Mouse (Mus musculus) testis, postnatal 10 days (tissue): ENCODE measurements around the gene Srsf1.

Experiments
- DNase-seq: peaks from one replicate; pipeline ENCODE4 v3.0.0; 2021; ENCODE audit warnings: low spot score

Gene Srsf1

DNA sequence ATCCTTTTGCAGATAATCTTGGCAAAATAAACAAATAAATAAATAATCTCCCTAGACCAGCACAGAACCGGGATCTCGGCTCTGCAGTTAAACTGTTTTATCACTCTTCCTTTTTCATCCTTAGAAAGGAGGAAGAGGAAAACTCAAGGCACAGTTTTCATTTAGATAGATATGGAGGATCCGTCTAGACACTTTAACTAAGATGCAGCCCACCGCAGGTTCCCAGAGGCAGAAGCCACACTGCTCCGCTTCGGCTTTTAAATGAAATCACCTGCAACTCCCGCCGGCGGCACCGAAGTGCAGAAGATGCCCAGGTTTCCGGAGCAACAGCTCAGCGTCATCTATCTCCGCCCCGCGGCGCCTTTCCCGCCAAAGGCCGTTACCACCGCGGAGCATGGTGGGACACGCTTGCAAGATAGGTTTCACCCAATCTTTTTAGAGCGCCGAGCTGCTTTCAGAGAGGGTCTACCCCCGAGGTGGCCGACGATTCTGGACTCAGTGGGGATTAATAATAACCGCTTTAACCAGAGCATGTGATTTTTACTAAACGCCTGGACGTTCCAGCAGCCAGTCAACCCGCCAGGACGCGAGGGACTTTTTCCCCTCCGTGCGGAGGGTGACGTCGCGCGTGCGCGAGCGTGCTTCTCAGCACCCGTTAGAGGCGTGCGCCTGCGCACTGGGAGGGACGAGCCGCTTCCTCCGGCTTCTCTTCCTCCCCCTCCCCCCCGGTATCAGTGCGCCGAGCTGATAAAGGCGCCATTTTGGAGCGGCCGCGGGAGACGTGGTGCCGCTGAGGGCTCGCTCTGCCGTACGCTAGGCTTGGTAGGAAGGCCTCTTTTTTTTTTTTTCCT, at the start of gene Srsf1:
Gene Srsf1 (plus strand): TSS at position 430 of the 851 bp plus-strand sequence.
- DNase-seq = peak; percentile 98

DNA sequence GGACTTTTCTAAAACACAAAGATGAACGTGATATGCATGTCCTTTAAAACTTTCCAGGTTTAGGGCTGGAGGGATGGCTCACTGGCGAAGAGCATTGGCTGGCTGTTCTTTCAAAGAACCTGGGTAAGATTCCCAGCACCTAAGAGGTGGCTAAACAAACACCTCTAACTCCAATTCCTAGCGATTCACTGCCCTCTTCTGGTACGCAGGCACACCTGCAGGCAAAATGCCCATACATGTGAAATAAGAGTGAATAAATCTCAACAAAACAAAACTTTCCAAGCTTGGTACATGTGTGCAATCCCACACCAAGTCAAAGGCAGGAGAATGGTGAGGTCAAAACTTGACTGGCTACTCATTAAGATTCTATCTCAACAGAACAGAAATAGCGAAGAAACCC, 47.4 kb upstream of the Srsf1 start:
- DNase-seq = no peak

DNA sequence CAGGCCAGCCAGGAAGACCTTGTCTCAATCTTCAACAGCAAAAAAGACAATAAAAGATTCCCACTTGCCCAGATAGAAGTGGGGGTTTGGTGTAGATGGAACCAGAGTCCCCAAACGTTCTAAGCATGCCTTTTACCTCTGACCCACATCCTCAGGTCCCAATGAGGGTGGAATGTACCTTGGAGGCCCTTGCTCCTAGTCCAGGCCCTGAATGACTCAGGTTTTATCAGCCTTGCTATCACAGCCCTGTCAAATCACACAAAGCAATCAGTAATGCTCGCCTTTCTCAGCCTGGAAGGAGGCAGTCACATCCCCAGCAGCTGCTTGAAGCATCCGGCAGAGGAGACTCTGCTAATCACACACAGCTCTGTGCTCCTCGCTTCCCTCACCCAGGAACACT, 44.4 kb upstream of the Srsf1 start:
- no peak for DNase-seq

DNA sequence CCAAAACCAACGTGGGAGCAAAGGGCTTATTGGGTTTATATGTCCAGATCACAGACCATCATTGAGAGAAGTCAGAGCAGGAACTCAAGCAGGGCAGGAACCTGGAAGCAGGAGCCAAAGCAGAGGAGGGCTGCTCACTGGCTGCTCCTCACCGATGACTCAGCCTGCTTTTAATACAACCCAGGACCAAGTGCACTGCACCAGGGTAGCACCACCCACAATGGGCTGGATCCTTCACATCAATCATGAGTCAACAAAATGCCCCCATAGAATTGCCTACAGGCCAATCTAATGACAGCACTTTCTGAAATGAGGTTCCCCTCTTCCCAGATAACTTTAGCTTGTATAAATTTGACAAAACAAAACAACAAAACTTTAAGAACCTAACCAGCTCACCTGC, 43.0 kb upstream of the Srsf1 start:
- no peak for DNase-seq

DNA sequence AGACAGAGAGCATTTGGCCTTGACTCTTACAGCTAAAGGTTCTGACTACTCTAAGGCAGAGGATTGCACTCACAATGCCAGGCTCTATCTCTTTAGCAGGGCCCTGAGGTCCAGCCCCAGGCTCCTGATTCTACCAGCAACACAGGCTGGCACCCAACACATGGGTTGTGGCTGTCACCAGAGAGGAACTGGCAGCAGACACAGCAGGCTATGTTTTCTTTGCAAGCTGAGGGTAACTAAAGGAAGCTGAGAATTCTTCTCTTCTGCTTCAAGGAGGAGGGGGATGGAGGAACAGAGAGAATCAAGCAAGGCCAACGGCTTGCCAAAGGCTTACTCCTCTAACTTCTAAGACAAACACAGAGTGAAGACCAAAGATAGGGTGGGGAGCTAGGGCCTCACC, 38.5 kb upstream of the Srsf1 start:
- DNase-seq = no peak

DNA sequence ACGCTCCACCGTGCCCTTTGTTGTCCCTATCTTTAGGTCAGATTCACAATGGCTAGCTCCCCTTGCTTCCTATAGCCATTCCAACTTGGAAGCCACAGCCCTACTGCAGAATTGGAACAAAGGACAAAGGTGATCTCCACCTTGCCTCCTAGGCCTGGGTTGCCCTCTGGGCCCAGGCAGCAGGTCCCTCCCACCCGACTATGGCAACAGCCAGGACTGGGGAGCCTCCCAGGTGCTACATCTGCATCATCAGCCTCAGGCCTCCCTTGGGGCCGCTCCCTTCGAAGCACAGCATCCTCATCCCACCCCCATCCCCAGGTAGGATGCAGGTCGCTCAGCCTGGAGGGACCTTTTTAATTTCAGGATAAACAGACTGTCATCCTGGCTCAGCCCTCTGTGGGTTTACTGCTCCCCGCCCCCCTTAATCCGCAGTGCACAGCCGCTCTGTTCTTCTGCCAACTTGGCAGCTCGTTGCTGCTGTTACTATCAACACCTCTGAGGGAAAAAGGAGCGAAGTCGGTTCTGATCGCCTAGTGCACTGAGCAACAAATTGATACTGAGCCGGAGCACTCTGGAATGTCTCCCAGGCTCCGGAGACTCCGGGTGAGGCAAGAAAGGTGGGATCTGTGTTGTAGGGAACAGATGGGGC, 37.5 kb upstream of the Srsf1 start:
- peak; percentile 51 for DNase-seq

DNA sequence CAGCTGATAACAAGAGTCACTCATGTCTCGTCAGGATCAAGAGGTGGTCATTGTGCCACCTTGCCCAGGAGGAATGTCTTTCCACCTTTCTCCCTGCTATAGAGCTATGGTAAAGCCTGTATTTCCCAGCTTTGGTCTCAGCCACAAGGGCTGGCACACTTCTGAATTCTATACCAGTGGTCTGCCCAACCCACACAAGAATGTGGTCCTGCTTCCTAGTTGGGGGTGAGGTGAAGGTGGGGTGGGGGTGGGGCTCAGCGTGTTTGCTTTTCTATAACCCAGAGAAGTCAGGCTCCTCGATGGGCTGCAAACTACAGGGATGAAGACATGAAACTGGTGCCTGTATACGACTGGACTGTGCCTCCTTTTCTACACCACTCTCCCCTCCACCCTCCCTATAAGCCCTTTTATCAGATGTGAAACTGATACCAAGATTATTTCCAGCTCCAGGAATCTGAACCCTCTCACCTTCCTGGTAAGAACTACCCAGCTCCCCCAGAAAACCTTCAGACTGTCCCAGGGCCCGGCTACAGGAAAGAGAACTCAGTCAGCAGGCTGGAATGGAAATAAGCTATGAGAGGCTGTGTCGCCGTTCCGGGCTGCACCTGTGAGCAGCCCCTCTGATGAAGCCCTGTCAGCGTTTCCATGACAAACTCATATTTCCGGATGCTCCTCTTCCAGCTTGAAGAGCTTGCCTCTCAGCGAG, 35.8 kb upstream of the Srsf1 start:
- no peak for DNase-seq

DNA sequence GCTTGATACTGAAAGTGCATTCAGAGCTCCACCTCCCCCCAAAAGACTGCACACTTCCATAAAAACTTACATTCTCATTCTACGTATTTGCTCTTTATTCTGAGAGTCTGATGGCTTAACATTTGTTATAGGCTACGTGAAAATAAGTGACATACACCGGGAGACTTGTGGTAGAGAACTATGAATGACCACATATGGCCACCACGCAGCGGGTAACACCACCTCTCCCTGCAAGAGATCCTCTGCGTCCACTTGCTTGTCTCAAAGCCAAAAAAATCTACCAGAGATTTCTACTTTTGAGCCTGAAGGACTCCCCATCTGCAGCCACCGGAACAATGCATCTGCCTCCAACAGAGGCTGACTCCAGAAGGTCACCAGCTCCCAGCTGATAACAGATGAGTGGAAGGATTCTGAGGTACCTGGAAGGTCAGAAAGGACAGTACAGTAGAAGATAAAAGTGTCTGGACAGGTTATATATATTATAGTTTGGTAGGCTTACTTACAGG, 35.2 kb upstream of the Srsf1 start:
- no peak for DNase-seq

DNA sequence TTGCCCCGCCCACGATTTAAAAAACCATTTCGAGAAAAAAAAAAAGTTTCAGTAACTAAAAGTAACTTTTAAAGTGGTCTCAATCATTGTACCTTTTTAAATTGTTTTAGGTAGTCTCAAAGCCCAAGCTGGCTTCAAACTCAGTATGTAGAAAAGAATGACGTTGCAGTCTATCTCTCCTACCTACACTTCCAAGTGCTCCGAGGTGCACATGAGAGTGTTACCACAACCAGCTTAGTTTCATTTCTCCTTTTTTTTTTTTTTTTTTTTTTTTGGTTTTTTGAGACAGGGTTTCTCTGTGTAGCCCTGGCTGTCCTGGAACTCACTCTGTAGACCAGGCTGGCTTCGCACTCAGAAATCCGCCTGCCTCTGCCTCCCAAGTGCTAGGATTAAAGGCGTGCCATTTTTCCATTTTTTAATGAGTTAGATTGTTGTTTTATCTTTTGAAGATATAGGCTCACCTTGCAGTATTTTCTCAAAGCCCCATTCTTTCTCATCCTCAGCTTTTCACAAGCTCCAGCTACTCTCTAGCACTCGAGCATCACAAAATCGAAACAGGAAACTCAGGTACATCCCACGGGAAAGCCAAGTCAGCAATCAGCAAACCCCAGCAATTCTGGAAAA, 34.4 kb upstream of the Srsf1 start:
- no peak for DNase-seq

DNA sequence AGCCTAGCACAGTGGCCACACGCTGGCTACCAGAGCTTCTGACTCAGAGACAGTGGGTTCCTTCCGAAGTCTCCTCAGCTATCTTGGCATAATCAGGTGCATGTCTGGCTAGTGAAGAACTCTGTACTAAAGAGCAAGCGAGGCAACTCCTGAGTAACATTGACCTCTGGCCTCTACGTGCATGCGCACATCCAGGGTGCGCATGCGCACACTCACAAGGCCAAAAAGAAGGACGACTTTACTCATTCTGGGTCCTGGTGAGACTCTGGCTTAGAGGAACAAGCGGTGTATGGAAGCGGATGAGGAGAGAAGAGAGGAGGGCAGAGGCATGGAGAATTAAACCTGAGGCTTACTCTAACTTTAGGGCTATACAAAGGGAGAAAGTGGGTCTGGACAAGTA, 33.5 kb upstream of the Srsf1 start:
- no peak for DNase-seq

DNA sequence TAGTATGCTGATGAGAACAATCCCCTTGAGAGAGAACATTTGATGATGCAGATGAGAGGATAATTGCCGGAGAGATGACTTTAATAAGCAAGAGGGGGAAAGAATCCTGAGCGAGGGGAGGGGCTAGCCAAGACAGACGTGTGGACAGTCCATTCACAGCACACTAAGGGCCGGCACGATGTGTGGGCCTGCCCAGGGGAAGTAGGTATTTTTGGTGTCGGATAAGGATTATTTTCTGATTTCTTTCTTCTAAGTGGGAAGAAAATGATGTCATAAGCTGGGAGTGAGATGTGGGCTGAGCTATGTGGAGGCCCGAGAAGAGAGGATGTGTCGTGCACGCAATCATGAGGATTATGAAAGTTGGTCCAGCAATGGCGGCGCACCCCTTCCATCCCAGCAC, 32.0 kb upstream of the Srsf1 start:
- no peak for DNase-seq

DNA sequence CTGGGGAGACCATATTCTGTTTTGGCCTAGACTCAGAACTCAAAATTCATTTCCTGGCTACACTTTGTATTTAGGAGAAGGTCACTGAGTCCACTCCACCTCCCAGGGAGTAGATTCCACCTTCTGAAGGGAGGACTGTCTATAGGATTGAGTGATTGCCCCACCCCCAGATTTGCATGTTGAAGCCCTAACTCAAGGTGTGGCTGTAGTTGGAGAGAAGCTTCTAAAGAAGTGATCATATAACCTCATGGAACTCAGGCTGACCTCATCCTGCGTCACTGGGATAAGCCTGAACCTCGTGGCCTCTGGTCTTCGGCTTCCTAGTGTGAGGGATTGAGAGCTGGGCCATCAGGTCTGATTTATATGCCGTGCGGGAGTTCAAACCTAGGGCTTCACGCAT, 31.4 kb upstream of the Srsf1 start:
- no peak for DNase-seq

DNA sequence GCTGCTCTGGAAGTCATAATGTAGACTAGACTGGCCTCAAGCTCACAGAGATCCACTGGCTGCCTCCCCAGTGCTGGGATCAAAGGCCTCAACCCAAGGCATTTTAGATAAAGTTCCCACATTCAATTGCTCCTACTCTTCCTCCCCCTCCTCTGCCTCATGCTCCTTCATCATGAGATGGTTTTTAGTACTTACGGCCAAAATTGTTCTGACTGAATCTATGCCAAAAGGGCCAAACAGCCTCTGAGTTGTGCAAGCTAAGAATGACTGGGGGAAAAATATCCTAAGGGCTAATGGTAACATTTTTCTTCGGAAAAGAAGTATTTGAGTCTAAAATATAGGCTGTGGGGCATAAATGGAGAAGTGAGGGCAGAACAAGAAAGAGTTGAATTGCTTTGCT, 23.2 kb upstream of the Srsf1 start:
- DNase-seq = no peak

DNA sequence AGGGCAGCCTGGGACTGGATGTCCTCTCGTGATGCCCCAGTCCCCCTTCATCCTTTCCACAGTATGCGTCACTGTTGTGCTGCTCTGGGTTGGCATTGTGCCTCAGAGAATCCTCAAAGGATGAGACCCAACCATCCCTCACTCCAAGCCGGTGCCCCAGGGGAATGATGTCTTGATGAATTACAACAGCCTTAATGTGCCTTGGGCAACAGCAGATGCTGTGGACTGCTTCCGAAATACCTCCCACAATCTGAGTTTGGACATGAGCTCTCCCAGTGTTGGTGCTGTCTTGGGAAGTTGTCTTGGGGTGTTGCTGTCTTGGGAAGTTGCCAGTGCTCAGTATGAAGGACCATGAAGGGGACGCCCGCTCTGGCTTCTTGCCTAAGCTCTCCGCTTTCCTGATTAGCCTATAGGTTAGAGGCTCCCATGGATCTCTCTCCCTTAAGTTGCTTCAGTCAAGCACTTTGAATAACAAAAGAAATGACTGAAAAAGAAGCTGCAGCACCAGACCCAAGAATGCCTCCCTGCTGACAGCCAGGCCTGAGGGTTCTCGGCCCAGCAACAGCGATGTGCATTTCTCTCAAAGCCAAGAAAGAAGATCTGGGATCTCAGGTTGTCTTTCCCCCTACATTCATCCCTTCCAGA, 19.7 kb upstream of the Srsf1 start:
- no peak for DNase-seq

DNA sequence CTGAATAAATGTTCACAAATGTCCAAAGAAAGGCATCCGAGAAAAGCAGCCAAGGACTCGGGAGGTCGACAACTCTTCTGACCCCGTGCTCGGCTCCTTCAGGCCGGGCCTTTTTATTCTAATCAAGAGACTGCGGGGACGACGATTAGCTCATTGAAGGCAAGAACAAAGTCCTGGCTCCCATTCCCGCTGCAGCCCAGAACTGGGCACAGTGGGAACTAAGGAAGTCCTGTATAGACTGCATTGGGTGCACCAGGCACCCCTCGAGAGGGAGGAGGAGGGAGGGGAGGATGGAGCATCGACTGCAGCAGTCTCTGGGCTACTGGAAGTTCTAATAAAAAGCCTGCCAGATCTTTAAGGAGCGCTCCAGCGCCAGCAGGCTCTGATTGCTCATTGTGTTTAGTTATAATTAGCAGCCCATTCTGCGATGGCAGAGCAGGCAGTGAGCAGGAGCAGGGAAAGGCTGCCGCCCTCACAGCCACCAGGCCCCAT, 18.9 kb upstream of the Srsf1 start:
- DNase-seq = no peak

DNA sequence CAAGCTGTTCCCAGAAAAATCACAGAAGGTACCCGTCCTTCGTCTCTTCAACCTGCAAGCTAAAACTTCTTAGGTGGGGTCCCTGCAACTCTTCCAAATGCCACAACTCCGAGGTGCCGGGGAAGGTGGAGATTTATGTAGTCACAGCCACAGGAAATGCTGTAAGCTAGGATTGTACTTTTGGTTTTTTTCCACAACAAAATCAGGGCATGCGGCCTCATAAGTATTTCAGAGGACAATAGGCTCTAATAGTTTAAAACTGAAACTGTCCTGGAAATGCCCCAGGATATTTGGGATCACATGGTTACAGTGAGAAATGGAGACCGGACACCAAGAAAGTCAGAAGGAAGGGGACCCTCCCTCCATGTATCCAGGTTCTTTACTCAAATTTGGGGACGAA, 17.0 kb upstream of the Srsf1 start:
- no peak for DNase-seq

DNA sequence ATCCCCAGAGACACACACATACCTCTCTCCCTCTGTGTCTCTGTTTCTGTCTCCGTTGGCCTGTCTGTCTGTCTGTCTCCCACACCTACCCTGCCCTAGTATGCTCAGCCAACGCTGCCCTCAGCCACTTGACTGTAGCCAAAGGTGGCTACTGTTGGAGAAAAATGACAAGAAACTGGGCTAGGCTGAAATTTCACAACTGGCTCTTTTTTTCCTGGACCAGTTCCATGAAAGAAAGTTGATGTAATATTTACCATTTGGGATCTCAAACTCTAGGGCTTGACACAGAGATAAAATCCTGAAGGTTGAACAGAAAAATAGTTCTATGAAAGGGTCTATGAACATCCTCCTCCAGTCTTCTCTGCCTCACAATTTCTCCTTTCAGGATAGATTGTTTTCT, 16.3 kb upstream of the Srsf1 start:
- no peak for DNase-seq

DNA sequence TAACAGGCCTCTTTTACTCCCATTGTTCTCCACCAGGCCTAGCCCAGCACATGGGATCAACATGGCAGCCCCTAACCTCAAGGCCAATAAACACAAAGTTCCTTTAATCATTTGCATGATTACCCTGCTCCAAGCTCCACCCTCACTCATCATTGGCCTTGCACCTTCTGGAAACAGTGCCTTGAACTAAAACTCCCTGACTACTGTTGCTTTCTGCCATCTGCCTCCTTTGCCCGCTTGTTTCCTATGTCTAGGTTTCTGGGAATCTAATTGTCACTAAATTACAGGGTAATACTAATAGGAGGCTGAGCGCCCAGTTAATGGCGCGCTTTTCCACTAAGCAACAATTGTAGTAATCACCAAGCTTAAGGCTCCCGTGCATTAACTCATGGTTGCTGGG, 15.4 kb upstream of the Srsf1 start:
- no peak for DNase-seq

DNA sequence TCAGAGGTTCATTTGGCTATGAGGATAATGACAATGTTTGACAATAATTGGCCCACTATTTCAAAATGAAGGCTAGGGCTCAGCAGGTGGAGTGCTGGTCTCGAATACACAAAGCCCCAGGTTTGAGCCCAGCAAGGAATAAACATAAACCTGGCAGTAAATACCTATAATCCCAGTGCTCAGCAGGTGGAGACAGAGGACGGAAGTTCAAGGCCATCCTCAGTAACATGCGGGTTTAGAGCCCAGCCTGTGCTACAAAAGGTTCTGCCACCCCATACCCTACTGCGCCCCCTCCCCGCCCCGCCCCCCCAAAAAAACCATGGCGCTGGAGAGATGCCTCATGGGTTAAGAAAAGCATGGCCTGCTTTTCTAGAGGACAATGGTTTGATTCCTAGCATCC, 11.2 kb upstream of the Srsf1 start:
- no peak for DNase-seq

DNA sequence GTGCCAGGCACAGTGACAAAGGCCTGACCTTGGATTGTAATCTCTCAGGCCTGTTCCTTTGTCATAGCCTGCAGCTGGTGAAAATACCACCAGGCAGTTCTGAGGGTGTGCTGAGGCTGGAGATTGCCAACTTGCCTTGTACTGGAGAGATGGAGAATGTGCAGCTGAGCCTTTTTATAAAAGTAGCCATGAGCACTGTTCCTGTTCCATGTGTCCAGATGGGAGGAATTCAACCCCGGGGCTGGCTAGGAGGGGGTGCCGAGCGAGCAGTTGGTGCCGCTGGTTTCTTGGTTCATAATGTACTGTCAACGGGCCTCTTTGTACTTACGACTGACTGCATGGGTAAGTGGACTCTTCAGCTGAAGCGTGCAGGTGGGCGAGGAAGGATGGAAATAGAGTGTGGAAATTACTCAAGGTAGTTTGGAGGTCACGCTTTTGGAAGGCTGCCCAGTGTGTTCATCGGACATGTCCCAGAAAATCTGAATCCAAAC, 10.4 kb upstream of the Srsf1 start:
- DNase-seq = no peak

DNA sequence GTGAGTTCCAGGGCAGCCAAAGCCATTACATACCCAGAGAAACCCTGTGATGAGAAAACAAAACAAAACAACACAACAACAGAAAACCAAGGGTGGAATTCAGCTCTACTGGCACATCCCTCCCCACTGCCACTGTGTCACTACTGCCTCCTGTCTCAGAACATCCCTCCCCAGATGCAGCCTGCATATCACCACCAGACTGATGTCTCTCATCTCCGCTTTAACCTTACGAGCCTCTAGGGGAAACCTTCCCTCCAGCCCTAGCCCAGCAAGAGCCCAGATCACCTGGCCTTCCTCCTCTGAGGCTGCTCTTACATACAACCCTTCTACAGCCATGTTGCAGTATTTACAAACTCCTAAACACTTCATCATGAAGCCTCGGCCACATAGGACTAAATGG, 9.8 kb upstream of the Srsf1 start:
- no peak for DNase-seq

DNA sequence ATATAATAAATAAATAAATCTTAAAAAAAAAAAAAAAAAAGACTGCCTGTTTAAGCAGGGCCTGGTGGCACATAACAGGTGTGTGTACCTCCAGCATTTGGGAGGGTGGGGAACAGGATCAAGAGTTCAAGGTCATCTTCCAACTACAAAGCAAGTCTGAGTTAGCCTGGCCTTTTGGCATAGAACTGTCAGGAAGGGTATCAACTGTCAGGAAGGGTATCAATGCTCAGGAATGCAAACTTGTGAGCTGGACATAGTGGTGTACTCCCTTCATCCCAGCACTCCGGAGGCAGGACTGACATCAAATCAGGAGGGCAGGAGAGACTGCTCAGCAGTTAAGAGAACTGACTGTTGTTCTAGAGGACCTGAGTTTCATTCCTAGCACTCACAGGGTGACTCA, 8.1 kb upstream of the Srsf1 start:
- no peak for DNase-seq
